Mouse (Mus musculus) mouse embryonic stem cell (cell line): Measurements from ENCODE around the gene Ctsz.

Experiments
- in situ Hi-C, 2 experiments: fragments of 300-500 bp; cut with MboI; formaldehyde crosslinking; loops; 1 replicate in 1 of 2; 3 replicates in 1 of 2; pipeline ENCODE4 v1.14.3; 2019 to 2020; ENCODE audit warnings: low sequenced_read_pairs in 2 of 2, low pct_unique_long_range_greater_than_20kb in 1 of 2, mixed read lengths in 1 of 2; ENCODE audit not compliant: unreplicated experiment in 1 of 2

The Ctsz gene

GRCm38 (mm10) chr2:174444359-174444758 is 5.5 kb upstream of the Ctsz start:
- in situ Hi-C loops, result no loop called here

GRCm38 (mm10) chr2:174443046-174443445 is 4.2 kb upstream of the Ctsz start:
- in situ Hi-C loops, result no loop called here

GRCm38 (mm10) chr2:174442460-174442859 is 3.6 kb upstream of the Ctsz start:
- in situ Hi-C loops, result no loop called here

GRCm38 (mm10) chr2:174441898-174442297 is 3.1 kb upstream of the Ctsz start:
- in situ Hi-C loops, result no loop called here

GRCm38 (mm10) chr2:174439961-174440360 is 1.1 kb upstream of the Ctsz start:
- in situ Hi-C loops, result no loop called here

GRCm38 (mm10) chr2:174439450-174439838 is 605 bp upstream of the Ctsz start:
- in situ Hi-C loops, result no loop called here

GRCm38 (mm10) chr2:174438181-174438580 is 658 bp downstream of the Ctsz start:
- in situ Hi-C loops, result no loop called here

- in situ Hi-C loops, result no loop called here
Measured at GRCm38 (mm10) chr2:174437697-174437982, 1.2 kb downstream of the Ctsz start.

GRCm38 (mm10) chr2:174436916-174437696 is 1.7 kb downstream of the Ctsz start:
- in situ Hi-C loops, result no loop called here

GRCm38 (mm10) chr2:174436076-174436701 is 2.6 kb downstream of the Ctsz start:
- in situ Hi-C loops, result no loop called here

GRCm38 (mm10) chr2:174434943-174435342 is 3.9 kb downstream of the Ctsz start:
- in situ Hi-C loops, result no loop called here

GRCm38 (mm10) chr2:174428996-174429591 is 9.7 kb downstream of the Ctsz start:
- in situ Hi-C loops, result no loop called here

GRCm38 (mm10) chr2:174428076-174428835 is 10.6 kb downstream of the Ctsz start:
- in situ Hi-C loops, result no loop called here

- in situ Hi-C loops, result no loop called here
Measured at GRCm38 (mm10) chr2:174426856-174427255, 12.0 kb downstream of the Ctsz start.

- in situ Hi-C loops, result no loop called here
Measured at GRCm38 (mm10) chr2:174424301-174425085, 14.3 kb downstream of the Ctsz start.

- in situ Hi-C loops, result no loop called here
Measured at GRCm38 (mm10) chr2:174421107-174421506, 17.7 kb downstream of the Ctsz start.

GRCm38 (mm10) chr2:174415731-174416310 is 23.0 kb downstream of the Ctsz start, which contains the start of gene Nelfcd:
TSS of gene Nelfcd (plus strand) at chr2:174415804.
- in situ Hi-C loops, result no loop called here
